Mouse (Mus musculus): Measurements from ENCODE around the gene Cbr1. TPM values are rescaled to one million over a fixed set of nuclear protein-coding genes. Genes with fewer than 3 reads are reported as not detected.

Gene Cbr1
- 114 TPM in 2 replicates for polyA plus RNA-seq (2021; fragmentation: Nextera tagmentation)
- long read RNA-seq, experiment 1, transcript Cbr1-201 (3 exons, 1,237 nt): major isoform, 153 of 165 reads
- long read RNA-seq, experiment 1, partial matches to known transcripts: 1 of 165 reads
- long read RNA-seq, experiment 1, other reads (novel, unspliced or antisense): 10 of 165 reads
- long read RNA-seq, experiment 2, transcript Cbr1-201 (3 exons, 1,237 nt): major isoform, 98 of 117 reads
- long read RNA-seq, experiment 2, partial matches to known transcripts: 8 of 117 reads
- long read RNA-seq, experiment 2, other reads (novel, unspliced or antisense): 10 of 117 reads

GRCm38 (mm10) chr16:93605553-93605952 lies at the start of gene Cbr1:
Cbr1 (plus strand) TSS chr16:93605853.

DNA sequence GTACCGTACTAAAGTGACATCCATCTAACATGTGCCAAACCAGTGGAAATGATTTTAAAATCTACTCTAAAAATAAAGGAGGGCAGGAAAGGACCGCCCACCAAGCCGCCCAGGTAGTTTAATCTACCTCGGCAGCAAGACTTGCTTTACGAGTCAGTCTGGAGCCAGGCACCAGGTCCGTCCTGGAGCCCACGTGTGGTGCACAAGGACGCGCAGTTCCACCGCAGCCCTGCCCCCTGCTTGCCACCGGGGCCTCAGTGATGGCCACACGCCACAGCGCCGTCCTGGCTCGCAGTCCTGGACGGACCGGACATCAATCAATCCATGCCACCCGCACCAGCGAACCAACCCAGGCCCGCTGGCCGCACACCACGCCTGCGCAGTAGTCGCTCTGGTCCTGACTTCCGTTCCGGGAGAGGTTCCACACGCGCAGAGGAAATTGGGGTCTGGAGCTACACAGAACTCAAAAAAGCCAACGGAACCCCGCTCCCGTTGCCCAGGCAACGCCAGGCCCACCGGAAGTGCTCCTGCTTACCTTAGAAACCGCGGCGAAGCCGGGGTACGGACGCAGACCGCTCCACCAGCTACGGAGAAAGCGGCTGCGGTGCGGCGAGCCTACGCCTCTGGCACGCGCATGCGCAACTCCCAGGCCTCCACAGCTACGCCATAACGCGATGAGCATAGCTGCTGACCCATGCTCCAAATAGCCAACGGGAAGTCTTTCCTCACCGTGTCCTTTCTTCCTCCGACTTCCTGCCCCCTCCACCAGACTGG lies 2.0 kb upstream of the Cbr1 start, which contains the start of gene Setd4:
Setd4 (minus strand) TSS at position 625 of the 774 bp plus-strand sequence.

DNA sequence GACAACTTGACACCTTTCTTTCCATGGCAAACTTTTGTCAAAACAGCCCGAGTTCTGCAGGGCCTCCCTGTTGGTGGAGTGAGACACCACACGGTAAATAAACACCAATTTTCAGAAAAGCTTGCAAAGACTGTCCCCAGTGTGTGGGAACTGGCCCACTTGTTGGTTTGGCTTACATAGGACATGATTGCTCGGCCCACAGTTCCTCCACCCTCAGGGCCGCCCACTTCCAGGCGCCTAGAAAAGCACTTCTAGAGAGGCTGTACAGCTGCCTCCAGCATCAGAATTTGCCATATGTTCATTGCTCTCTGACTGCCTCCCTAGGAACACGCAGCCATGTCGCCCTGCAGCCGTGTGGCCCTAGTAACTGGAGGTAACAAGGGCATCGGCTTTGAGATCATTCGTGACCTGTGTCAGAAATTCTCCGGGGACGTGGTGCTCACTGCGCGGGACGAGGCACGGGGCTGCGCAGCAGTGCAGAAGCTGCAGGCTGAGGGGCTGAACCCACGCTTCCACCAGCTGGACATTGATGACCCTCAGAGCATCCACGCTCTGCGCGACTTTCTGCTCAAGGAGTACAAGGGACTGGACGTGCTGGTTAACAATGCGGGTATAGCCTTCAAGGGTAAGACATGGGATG lies 22.2 kb downstream of the Cbr1 start, which contains the start of gene Gm5678:
Gm5678 (plus strand) TSS at position 337 of the 640 bp plus-strand sequence.

Other genes with a start within 250 kb of the Cbr1 start
- 2.5 and 3.7 TPM in 2 replicates for gene Setd4, start 1.8 kb upstream of the Cbr1 start, polyA plus RNA-seq (2021; fragmentation: Nextera tagmentation)
- gene Gm5678, start 22.2 kb downstream of the Cbr1 start, polyA plus RNA-seq (2021; fragmentation: Nextera tagmentation): 0.15 TPM in 1 of 2 replicates, not detected in the other
- 21.6 and 21.7 TPM in 2 replicates for gene Cbr3, start 77.4 kb downstream of the Cbr1 start, polyA plus RNA-seq (2021; fragmentation: Nextera tagmentation)
- gene Dop1b, start 106.1 kb downstream of the Cbr1 start, polyA plus RNA-seq (2021; fragmentation: Nextera tagmentation): 27.8 and 31.4 TPM in 2 replicates
- 12.4 and 13.5 TPM in 2 replicates for gene Morc3, start 226.3 kb downstream of the Cbr1 start, polyA plus RNA-seq (2021; fragmentation: Nextera tagmentation)